Mouse (Mus musculus) activated CD4-positive, CD25-positive, alpha-beta regulatory T cell, adult 4 months (primary cell): ENCODE data around the gene Nqo1. TPM values are rescaled to one million over a fixed set of nuclear protein-coding genes. Genes with fewer than 3 reads are reported as not detected.

Source experiments
- ATAC-seq: one replicate; pipeline ENCODE4 v1.8.0; 2017
- polyA plus RNA-seq, 2 experiments: library from polyadenylated mRNA; unstranded; fragments of 100-300 nt; shearing (Covaris generic); gene quantifications; one replicate each; pipeline ENCODE4 v1.2.1; 2017

Gene Nqo1
- polyA plus RNA-seq, 2 experiments from 2014 or later = 2.1 to 4.2 TPM

GRCm38 (mm10) chr8:107404057-107404456 lies 1.1 kb upstream of the Nqo1 start:
- no peak for ATAC-seq

- no peak for ATAC-seq
Observed at GRCm38 (mm10) chr8:107401866-107402265, 1.1 kb downstream of the Nqo1 start.

- ATAC-seq = no peak
Observed at GRCm38 (mm10) chr8:107399495-107399894, 3.5 kb downstream of the Nqo1 start.

- no peak for ATAC-seq
Observed at GRCm38 (mm10) chr8:107397665-107398064, 5.3 kb downstream of the Nqo1 start.

- ATAC-seq = no peak
Observed at GRCm38 (mm10) chr8:107396106-107396670, 6.8 kb downstream of the Nqo1 start.

GRCm38 (mm10) chr8:107395397-107395796 lies 7.6 kb downstream of the Nqo1 start:
- ATAC-seq = no peak

GRCm38 (mm10) chr8:107391136-107391516 lies 11.9 kb downstream of the Nqo1 start:
- no peak for ATAC-seq

- ATAC-seq = no peak
Observed at GRCm38 (mm10) chr8:107390476-107391135, 12.4 kb downstream of the Nqo1 start.

- no peak for ATAC-seq
Observed at GRCm38 (mm10) chr8:107389557-107389956, 13.4 kb downstream of the Nqo1 start.

GRCm38 (mm10) chr8:107387861-107388260 lies 15.1 kb downstream of the Nqo1 start:
- ATAC-seq = no peak

- no peak for ATAC-seq
Observed at GRCm38 (mm10) chr8:107386642-107387041, 16.4 kb downstream of the Nqo1 start.

- ATAC-seq = no peak
Observed at GRCm38 (mm10) chr8:107386171-107386570, 16.8 kb downstream of the Nqo1 start.

GRCm38 (mm10) chr8:107385063-107385462 lies 17.9 kb downstream of the Nqo1 start:
- ATAC-seq = no peak

- no peak for ATAC-seq
Observed at GRCm38 (mm10) chr8:107384651-107385050, 18.4 kb downstream of the Nqo1 start.

- ATAC-seq = no peak
Observed at GRCm38 (mm10) chr8:107382898-107383297, 20.1 kb downstream of the Nqo1 start.

- no peak for ATAC-seq
Observed at GRCm38 (mm10) chr8:107381666-107382065, 21.3 kb downstream of the Nqo1 start.

GRCm38 (mm10) chr8:107380734-107381133 lies 22.3 kb downstream of the Nqo1 start:
- ATAC-seq = no peak

- ATAC-seq = no peak
Observed at GRCm38 (mm10) chr8:107377346-107377745, 25.7 kb downstream of the Nqo1 start.

GRCm38 (mm10) chr8:107370311-107370710 lies 32.7 kb downstream of the Nqo1 start:
- ATAC-seq = no peak

Other genes starting within 250 kb of the Nqo1 start
- 10 to 100 TPM; 13.4 to 16.4 TPM for gene Nfat5, start 109.7 kb downstream of the Nqo1 start, polyA plus RNA-seq
- 10 to 100 TPM; 56.2 to 62.4 TPM for gene Nob1, start 21.8 kb upstream of the Nqo1 start, polyA plus RNA-seq
- gene Wwp2, start 33.2 kb upstream of the Nqo1 start, polyA plus RNA-seq = 100 to 1,000 TPM in 1 of 2 experiments, 10 to 100 TPM in 1; 82.0 to 116 TPM
- 100 to 1,000 TPM; 113 to 143 TPM for gene Psmd7, start 185.3 kb upstream of the Nqo1 start, polyA plus RNA-seq